Mouse (Mus musculus) bone marrow macrophage, adult 2 months (primary cell): ENCODE results near the gene Apip. TPM values are rescaled to one million over a fixed set of nuclear protein-coding genes. Genes with fewer than 3 reads are reported as not detected.
A peak's percentile ranks its signal among the peaks of the same experiment; 100 is the strongest.

Experiments
- H3K27ac ChIP-seq: 2 replicates; pipeline ENCODE4 v1.5.1; 2012; ENCODE audit warnings: low read depth, low read length; ENCODE audit not compliant: insufficient read depth
- H3K4me1 ChIP-seq: 2 replicates; pipeline ENCODE4 v1.6.1; 2012; ENCODE audit warnings: low read length; ENCODE audit not compliant: control insufficient read depth, insufficient read depth
- H3K4me3 ChIP-seq: 2 replicates; pipeline ENCODE4 v1.5.1; 2012; ENCODE audit warnings: mild to moderate bottlenecking, low read length, moderate library complexity; ENCODE audit not compliant: insufficient read depth
- CTCF ChIP-seq: IDR thresholded peaks from 2 replicates; pipeline ENCODE4 v1.5.1; 2012; ENCODE audit warnings: low read depth, mild to moderate bottlenecking, low read length, moderate library complexity
- POLR2A ChIP-seq: IDR thresholded peaks from 2 replicates; pipeline ENCODE4 v1.6.1; 2012; ENCODE audit warnings: mild to moderate bottlenecking, low read depth, low read length, borderline replicate concordance
- polyA plus RNA-seq: library from polyadenylated mRNA; stranded (reverse); fragments of >200 nt; gene quantifications from 2 replicates; pipeline ENCODE4 v1.2.4, GENCODE M21; 2012; ENCODE audit not compliant: missing spikeins, insufficient read depth, insufficient read length

Apip gene
- polyA plus RNA-seq, result 44.1 and 51.4 TPM in 2 replicates

- Histone ChIP-seq H3K27ac (peak within 1 kb of the TSS; percentile 87), H3K4me3 (peak within 1 kb of the TSS; percentile 94), H3K4me1 (peaks cover 17% of the 10 kb centered on the region)
- TF ChIP-seq CTCF, result no peak
- TF ChIP-seq POLR2A, result peak; percentile 82; the same call in 1 of the 2 replicates
These were observed at the start of gene Apip, which contains the start of gene Pdhx for GRCm38 (mm10) chr2:103073219-103073982. TSS of gene Apip (plus strand) at chr2:103073675. TSS of gene Pdhx (minus strand) at chr2:103073513.

GRCm38 (mm10) chr2:103037831-103038230 is 35.6 kb upstream of the Apip start:
- H3K4me3 ChIP-seq, result no peak overlapping the region
- no peak overlapping the region for H3K27ac ChIP-seq
- no peaks in the 10 kb centered on the region for H3K4me1 ChIP-seq
- TF ChIP-seq CTCF (no peak), POLR2A (no peak)

GRCm38 (mm10) chr2:103040896-103041295 is 32.6 kb upstream of the Apip start:
- no peak overlapping the region for H3K27ac ChIP-seq
- no peaks in the 10 kb centered on the region for H3K4me1 ChIP-seq
- H3K4me3 ChIP-seq, result no peak overlapping the region
- TF ChIP-seq CTCF (no peak), POLR2A (no peak)

- Histone ChIP-seq H3K27ac (no peak overlapping the region), H3K4me3 (no peak overlapping the region), H3K4me1 (peaks cover 11% of the 10 kb centered on the region)
- TF ChIP-seq POLR2A (no peak), CTCF (no peak)
These were observed 28.2 kb upstream of the Apip start for GRCm38 (mm10) chr2:103045286-103045685.

GRCm38 (mm10) chr2:103051937-103052893 is 21.3 kb upstream of the Apip start:
- Histone ChIP-seq H3K27ac (no peak overlapping the region), H3K4me1 (peaks cover 39% of the 10 kb centered on the region), H3K4me3 (no peak overlapping the region)
- no peak for TF ChIP-seq CTCF
- no peak for TF ChIP-seq POLR2A

GRCm38 (mm10) chr2:103055820-103056219 is 17.7 kb upstream of the Apip start:
- TF ChIP-seq CTCF, result no peak
- TF ChIP-seq POLR2A, result no peak
- Histone ChIP-seq H3K4me3 (no peak overlapping the region), H3K27ac (no peak overlapping the region), H3K4me1 (peaks cover 39% of the 10 kb centered on the region)

- Histone ChIP-seq H3K4me3 (no peak overlapping the region), H3K4me1 (peaks cover 22% of the 10 kb centered on the region), H3K27ac (no peak overlapping the region)
- TF ChIP-seq CTCF, result no peak
- TF ChIP-seq POLR2A, result no peak
These were observed 15.2 kb upstream of the Apip start for GRCm38 (mm10) chr2:103058266-103058665.

- Histone ChIP-seq H3K27ac (no peak overlapping the region), H3K4me3 (no peak overlapping the region), H3K4me1 (peaks cover 16% of the 10 kb centered on the region)
- TF ChIP-seq POLR2A (no peak), CTCF (no peak)
These were observed 10.6 kb upstream of the Apip start for GRCm38 (mm10) chr2:103062865-103063264.

GRCm38 (mm10) chr2:103066683-103067551 is 6.6 kb upstream of the Apip start:
- H3K4me3 ChIP-seq, result no peak overlapping the region
- peaks cover 19% of the 10 kb centered on the region for H3K4me1 ChIP-seq
- H3K27ac ChIP-seq, result no peak overlapping the region
- no peak for TF ChIP-seq POLR2A
- no peak for TF ChIP-seq CTCF
